Mouse (Mus musculus): ENCODE measurements at regions not wholly inside any gene's neighbourhood (a gene's known extent, or its start where the extent isn't known, plus 50 kb on each side); places are given as distances from the start of the nearest gene placed in this dataset.

DNA sequence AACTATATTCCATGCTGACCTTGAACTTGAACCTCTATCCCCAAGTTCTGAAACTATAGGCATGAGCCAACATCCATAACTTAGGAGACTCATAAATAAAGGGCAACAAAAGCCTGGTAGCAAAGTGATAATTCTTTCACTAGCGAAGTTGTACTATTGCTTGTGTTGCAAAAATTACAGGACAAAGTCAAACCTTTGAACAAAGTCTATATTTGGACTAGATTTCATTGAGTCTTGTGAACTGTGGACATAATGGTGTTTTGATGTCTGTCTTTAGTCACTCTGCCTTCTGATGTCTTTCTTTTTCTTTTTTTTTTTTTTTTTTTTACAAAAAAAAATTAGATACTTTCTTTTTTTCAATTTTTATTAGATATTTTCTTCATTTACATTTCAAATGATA lies 594.5 kb downstream of the Etv1 start:
- DNase-seq: no peak

Data from right cerebral cortex, postnatal 25 days (tissue).